Mouse (Mus musculus) kidney, adult 11 months (tissue): ENCODE measurements around the gene Baz1b.

Source experiments
- DNase-seq: peaks from one replicate; pipeline ENCODE4 v3.0.0; 2022

The Baz1b gene

GRCm38 (mm10) chr5:135186621-135187348, at the start of gene Baz1b:
TSS of gene Baz1b (plus strand) at chr5:135187264.
- peak; percentile 99 for DNase-seq

GRCm38 (mm10) chr5:135139881-135140280, 47.2 kb upstream of the Baz1b start:
- no peak for DNase-seq

GRCm38 (mm10) chr5:135144469-135144868, 42.6 kb upstream of the Baz1b start:
- no peak for DNase-seq

- no peak for DNase-seq
Observed at GRCm38 (mm10) chr5:135145532-135145931, 41.5 kb upstream of the Baz1b start.

GRCm38 (mm10) chr5:135145955-135146354, 41.1 kb upstream of the Baz1b start:
- DNase-seq: no peak

GRCm38 (mm10) chr5:135148715-135149052, 38.4 kb upstream of the Baz1b start:
- DNase-seq: no peak

- peak; percentile 99 for DNase-seq
Observed at GRCm38 (mm10) chr5:135149053-135149819, 37.8 kb upstream of the Baz1b start, which contains the start of gene Tbl2. TSS of gene Tbl2 (plus strand) at chr5:135149657.

- no peak for DNase-seq
Observed at GRCm38 (mm10) chr5:135149820-135150178, 37.3 kb upstream of the Baz1b start.

- DNase-seq: no peak
Observed at GRCm38 (mm10) chr5:135156496-135156895, 30.6 kb upstream of the Baz1b start.

GRCm38 (mm10) chr5:135161221-135161620, 25.8 kb upstream of the Baz1b start:
- DNase-seq: no peak

- no peak for DNase-seq
Observed at GRCm38 (mm10) chr5:135161650-135162049, 25.4 kb upstream of the Baz1b start.

GRCm38 (mm10) chr5:135162361-135162760, 24.7 kb upstream of the Baz1b start:
- peak; percentile 78 for DNase-seq

- DNase-seq: peak; percentile 71
Observed at GRCm38 (mm10) chr5:135162821-135163220, 24.2 kb upstream of the Baz1b start.

- no peak for DNase-seq
Observed at GRCm38 (mm10) chr5:135166909-135167308, 20.2 kb upstream of the Baz1b start.

GRCm38 (mm10) chr5:135167469-135167868, 19.6 kb upstream of the Baz1b start:
- DNase-seq: no peak

GRCm38 (mm10) chr5:135168063-135169062, 18.7 kb upstream of the Baz1b start, which contains the start of gene Bcl7b:
TSS of gene Bcl7b (plus strand) at chr5:135168283.
- DNase-seq: peak; percentile 98

GRCm38 (mm10) chr5:135169479-135169878, 17.6 kb upstream of the Baz1b start:
- DNase-seq: no peak

- DNase-seq: no peak
Observed at GRCm38 (mm10) chr5:135171688-135172220, 15.3 kb upstream of the Baz1b start.

- no peak for DNase-seq
Observed at GRCm38 (mm10) chr5:135172986-135173385, 14.1 kb upstream of the Baz1b start.

- DNase-seq: no peak
Observed at GRCm38 (mm10) chr5:135175086-135175485, 12.0 kb upstream of the Baz1b start.

- DNase-seq: no peak
Observed at GRCm38 (mm10) chr5:135178523-135178922, 8.5 kb upstream of the Baz1b start.

- DNase-seq: no peak
Observed at GRCm38 (mm10) chr5:135178996-135179395, 8.1 kb upstream of the Baz1b start.

- DNase-seq: no peak
Observed at GRCm38 (mm10) chr5:135179616-135180015, 7.4 kb upstream of the Baz1b start.
